Mouse (Mus musculus) embryonic stem cell, embryonic (primary cell): ENCODE measurements around the gene Immp1l.

ENCODE experiments used
- CTCF ChIA-PET, 4 experiments: fragments of 300-600 bp in 2 of 4; fragments of 350-600 bp in 2 of 4; sonication (Branson Sonifier 250); formaldehyde crosslinking; loops; one replicate each; lab custom pipeline; 2022; ENCODE audit warnings: inconsistent platforms in 2 of 4; lab: Charles Lee
- POLR2A ChIA-PET, 4 experiments: fragments of 300-600 bp in 2 of 4; fragments of 350-600 bp in 2 of 4; sonication (Branson Sonifier 250); formaldehyde crosslinking; loops; one replicate each; lab custom pipeline; 2022; ENCODE audit warnings: antibody characterized with exemption in 4 of 4, inconsistent platforms in 1 of 4; lab: Charles Lee

Immp1l gene

GRCm38 (mm10) chr2:105987131-105987530 lies 82.7 kb downstream of the Immp1l start:
- POLR2A ChIA-PET: no interaction called here
- CTCF ChIA-PET: no interaction called here

GRCm38 (mm10) chr2:105987999-105988398 lies 83.6 kb downstream of the Immp1l start:
- CTCF ChIA-PET: no interaction called here
- POLR2A ChIA-PET: no interaction called here

DNA sequence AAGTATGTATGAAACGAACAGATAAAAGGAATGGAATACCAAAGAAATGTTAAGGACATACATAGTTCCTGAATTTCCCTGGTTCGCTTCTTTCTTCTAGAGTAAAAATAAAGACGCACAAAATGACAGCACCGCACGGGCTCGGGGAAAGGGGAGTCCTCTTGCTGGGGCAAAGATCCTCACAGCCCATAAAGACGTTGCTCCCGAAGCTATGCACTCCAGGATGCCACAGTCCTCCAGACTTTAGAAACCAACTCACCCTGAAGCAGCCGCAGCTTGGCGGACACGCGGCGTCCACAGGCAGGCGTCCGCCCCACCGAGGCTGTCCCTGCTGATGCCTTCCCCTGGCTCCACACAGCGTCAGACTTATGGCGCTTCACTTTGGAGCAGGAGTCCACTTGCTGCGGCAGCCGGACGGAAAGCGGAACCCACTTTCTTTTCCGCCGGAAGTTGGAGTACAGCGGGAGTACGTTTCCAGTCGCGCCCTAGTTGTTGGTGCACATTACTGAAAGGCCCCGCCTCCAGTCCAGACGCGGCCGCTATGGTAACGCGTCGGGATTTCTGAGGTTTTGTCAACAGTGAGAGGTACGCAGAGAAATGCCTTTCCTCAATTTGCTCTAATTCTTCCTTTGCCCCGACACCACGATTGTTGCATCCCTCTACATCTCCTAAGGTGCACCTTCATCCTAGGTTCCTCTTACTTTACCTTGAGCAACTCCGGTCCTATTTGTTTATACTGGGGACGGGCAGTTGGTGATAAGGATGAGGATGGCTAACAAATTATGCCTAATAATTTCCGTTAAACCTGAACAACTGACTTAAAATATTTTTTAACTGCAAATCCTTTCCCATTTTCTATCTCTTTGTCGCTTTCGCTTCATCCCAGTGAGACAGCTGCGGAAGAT lies 98.6 kb downstream of the Immp1l start, which contains the start of gene Dnajc24:
Gene Dnajc24, minus strand, starts transcription at position 715 of the 905 bp plus-strand sequence.
- ChIA-PET POLR2A (interaction anchor here in 3 of 4 experiments (0.6 to 1.6 kb wide), 6 partner anchors 11 to 904 kb away, joined by 3 to 7 read pairs (median 4); partner anchors contain the start of genes Elp4 (in 1 of the 3) and Immp1l (in 1 of the 3)), CTCF (interaction anchor here in 1 of 4 experiments (1.1 kb wide), 1 partner anchor 19 kb away, joined by 3 read pairs; no protein-coding TSS in a partner anchor)

GRCm38 (mm10) chr2:106008415-106008814 lies 104.0 kb downstream of the Immp1l start:
- POLR2A ChIA-PET: interaction anchor here in 1 of 4 experiments (0.7 kb wide), 1 partner anchor 12 kb away, joined by 12 read pairs; no protein-coding TSS in a partner anchor
- CTCF ChIA-PET: no interaction called here
